Mouse (Mus musculus): ENCODE results near the gene F12.
A peak's percentile ranks its signal among the peaks of the same experiment; 100 is the strongest.

The F12 gene

DNA sequence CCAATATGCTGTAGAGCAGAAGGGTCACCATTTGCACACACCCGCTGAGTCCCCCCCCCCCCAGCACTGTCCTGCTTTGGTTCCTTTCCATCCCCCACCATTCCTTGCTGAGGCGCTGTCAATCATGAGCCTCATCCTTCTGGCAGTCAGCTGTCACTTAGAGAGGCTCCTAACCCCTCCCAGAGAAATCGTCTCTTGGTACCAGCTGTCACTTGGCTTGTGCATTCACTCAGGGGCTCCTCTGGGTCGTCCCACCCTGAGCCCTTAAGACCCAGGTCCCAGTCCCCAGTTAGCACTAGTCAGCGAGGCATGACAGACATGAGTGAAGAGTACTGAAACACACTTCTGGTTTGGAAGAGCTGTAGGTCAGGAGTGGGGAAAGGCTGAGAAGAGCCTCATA, 54.9 kb downstream of the F12 start:
- no peak for DNase-seq (ENCODE audit: low spot score in 2 of 2)

GRCm38 (mm10) chr13:55371007-55371681, 55.4 kb downstream of the F12 start:
- DNase-seq (ENCODE audit: low spot score in 2 of 2) = no peak

DNA sequence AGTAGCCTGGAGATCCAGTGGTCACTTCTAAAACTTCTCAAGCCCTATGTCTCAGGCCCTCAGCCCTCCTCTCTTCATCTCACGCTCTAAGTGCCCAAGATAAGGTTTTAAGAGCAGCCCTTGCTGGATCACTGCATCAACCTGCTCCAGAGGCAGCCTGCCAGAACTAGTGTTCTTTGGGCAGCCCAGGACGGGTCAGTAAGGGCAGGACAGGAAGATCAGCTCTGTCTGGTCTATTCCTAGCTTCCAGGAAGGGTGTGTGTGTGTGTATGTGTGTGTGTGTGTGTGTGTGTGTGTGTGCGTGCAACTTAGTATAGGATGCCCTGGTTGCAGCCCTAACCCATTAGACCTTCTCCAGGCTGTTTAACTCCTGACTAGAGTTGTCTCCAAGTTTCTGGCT, 56.4 kb downstream of the F12 start:
- DNase-seq (ENCODE audit: low spot score in 2 of 2) = no peak

DNA sequence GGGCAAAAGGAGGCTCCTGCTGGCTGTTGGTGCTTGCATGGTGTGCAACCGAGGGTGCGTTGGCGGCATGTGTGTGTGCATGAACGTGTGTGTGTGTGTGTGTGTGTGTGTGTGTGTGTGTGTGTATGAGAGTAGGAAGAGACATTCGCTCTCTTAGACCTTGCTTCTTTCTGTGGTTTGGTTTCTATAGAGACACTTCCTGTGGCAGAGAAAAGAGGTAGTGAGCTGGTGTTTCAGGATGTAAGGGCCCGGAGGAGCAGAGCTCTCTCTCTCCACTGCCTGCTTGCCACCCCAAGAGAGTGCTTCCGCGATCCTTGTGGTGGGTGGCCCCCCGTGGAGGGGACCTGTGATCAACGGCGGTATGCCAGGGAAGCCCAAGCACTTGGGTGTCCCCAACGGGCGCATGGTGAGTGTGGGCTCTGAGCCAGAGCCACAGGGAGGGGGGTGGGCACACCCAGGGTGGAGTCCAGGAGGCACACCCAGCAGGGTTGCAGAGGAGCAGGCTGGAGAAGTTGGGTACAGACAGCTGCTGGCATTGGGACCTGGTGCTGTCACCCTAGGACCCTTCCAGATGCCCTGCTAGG, 57.0 kb downstream of the F12 start, which contains the start of gene Rgs14:
Gene Rgs14 (plus strand): TSS at position 202 of the 584 bp plus-strand sequence.
- DNase-seq (ENCODE audit: low spot score in 2 of 2) = peak in 1 of 2 experiments; percentile 43

- no peak for DNase-seq (ENCODE audit: low spot score in 2 of 2)
Observed at GRCm38 (mm10) chr13:55368401-55368800, 58.2 kb downstream of the F12 start.
